Mouse (Mus musculus): Measurements from ENCODE around the gene Prss45.
"Not testable (repeated sequence)": the region's sequence is repeated elsewhere in the genome, so short reads cannot be mapped to it uniquely, and the experiment has no call there.

Prss45 gene

GRCm38 (mm10) chr9:110834411-110834810 lies at the start of gene Prss45:
Prss45 (plus strand) TSS chr9:110834588.
- DNase-seq (ENCODE audit: low spot score in 2 of 2): no peak

GRCm38 (mm10) chr9:110788169-110788568 lies 46.2 kb upstream of the Prss45 start:
- DNase-seq (ENCODE audit: low spot score in 2 of 2): no peak

GRCm38 (mm10) chr9:110790462-110790861 lies 43.9 kb upstream of the Prss45 start:
- no peak for DNase-seq (ENCODE audit: low spot score in 2 of 2)

- no peak for DNase-seq (ENCODE audit: low spot score in 2 of 2)
These were observed 37.4 kb upstream of the Prss45 start for GRCm38 (mm10) chr9:110797013-110797412.

GRCm38 (mm10) chr9:110797866-110798265 lies 36.5 kb upstream of the Prss45 start, which contains the start of gene Prss42:
Prss42 (plus strand) TSS chr9:110798166.
- no peak for DNase-seq (ENCODE audit: low spot score in 2 of 2)

GRCm38 (mm10) chr9:110800834-110801479 lies 33.4 kb upstream of the Prss45 start:
- no peak for DNase-seq (ENCODE audit: low spot score in 2 of 2)

- DNase-seq (ENCODE audit: low spot score in 2 of 2): no peak
These were observed 31.1 kb upstream of the Prss45 start for GRCm38 (mm10) chr9:110803294-110803693.

- DNase-seq (ENCODE audit: low spot score in 2 of 2): peak in 1 of 2 experiments; percentile 16
These were observed 24.3 kb upstream of the Prss45 start for GRCm38 (mm10) chr9:110810051-110810450.

- DNase-seq (ENCODE audit: low spot score in 2 of 2): no peak
These were observed 20.6 kb upstream of the Prss45 start, which contains the start of gene Prss44 for GRCm38 (mm10) chr9:110813789-110814188. Prss44 (plus strand) TSS chr9:110813994.

- not testable (repeated sequence) for DNase-seq (ENCODE audit: low spot score in 2 of 2)
These were observed 13.8 kb upstream of the Prss45 start for GRCm38 (mm10) chr9:110820546-110820945.

- no peak for DNase-seq (ENCODE audit: low spot score in 2 of 2)
These were observed 13.0 kb upstream of the Prss45 start for GRCm38 (mm10) chr9:110821436-110821835.

- DNase-seq (ENCODE audit: low spot score in 2 of 2): no peak
These were observed 9.0 kb upstream of the Prss45 start for GRCm38 (mm10) chr9:110825426-110825825.

GRCm38 (mm10) chr9:110825832-110826231 lies 8.6 kb upstream of the Prss45 start:
- DNase-seq (ENCODE audit: low spot score in 2 of 2): no peak

GRCm38 (mm10) chr9:110826390-110826789 lies 8.0 kb upstream of the Prss45 start, which contains the start of gene Prss43:
Prss43 (plus strand) TSS chr9:110826690.
- no peak for DNase-seq (ENCODE audit: low spot score in 2 of 2)

- DNase-seq (ENCODE audit: low spot score in 2 of 2): no peak
These were observed 1.4 kb upstream of the Prss45 start for GRCm38 (mm10) chr9:110833021-110833420.

- DNase-seq (ENCODE audit: low spot score in 2 of 2): no peak
These were observed 573 bp downstream of the Prss45 start for GRCm38 (mm10) chr9:110834961-110835360.

GRCm38 (mm10) chr9:110836112-110836511 lies 1.7 kb downstream of the Prss45 start:
- DNase-seq (ENCODE audit: low spot score in 2 of 2): peak; percentile 5 to 10

GRCm38 (mm10) chr9:110840905-110841304 lies 6.5 kb downstream of the Prss45 start:
- no peak for DNase-seq (ENCODE audit: low spot score in 2 of 2)

GRCm38 (mm10) chr9:110841438-110841837 lies 7.0 kb downstream of the Prss45 start:
- DNase-seq (ENCODE audit: low spot score in 2 of 2): no peak

GRCm38 (mm10) chr9:110844206-110844605 lies 9.8 kb downstream of the Prss45 start, which contains the start of gene Prss46:
Prss46 (plus strand) TSS chr9:110844506.
- DNase-seq (ENCODE audit: low spot score in 2 of 2): no peak

- no peak for DNase-seq (ENCODE audit: low spot score in 2 of 2)
These were observed 14.8 kb downstream of the Prss45 start for GRCm38 (mm10) chr9:110849162-110849561.

- DNase-seq (ENCODE audit: low spot score in 2 of 2): no peak
These were observed 21.5 kb downstream of the Prss45 start for GRCm38 (mm10) chr9:110855903-110856302.

- DNase-seq (ENCODE audit: low spot score in 2 of 2): no peak
These were observed 22.5 kb downstream of the Prss45 start for GRCm38 (mm10) chr9:110856920-110857319.
